11 mouse cellular contexts compared by ENCODE assay signal in the genomic region with DNA sequence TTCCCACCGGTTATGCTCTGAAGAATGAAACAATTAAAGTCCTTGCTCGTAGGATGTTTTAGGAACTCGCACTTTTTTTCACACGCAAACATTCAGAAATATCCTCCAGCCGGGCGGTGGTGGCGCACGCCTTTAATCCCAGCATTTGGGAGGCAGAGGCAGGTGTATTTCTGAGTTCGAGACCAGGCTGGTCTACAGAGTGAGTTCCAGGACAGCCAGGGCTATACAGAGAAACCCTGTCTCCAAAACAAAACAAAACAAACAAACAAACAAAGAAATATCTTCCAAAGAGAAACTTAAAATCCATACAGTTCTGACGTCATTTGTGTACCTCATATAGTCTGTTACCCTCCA. TPM values are rescaled to one million over a fixed set of nuclear protein-coding genes. Genes with fewer than 3 reads are reported as not detected.
DNase-seq lines count a peak whose midpoint lies in the region; ATAC-seq and TF ChIP-seq lines count a peak whose summit lies in the region.
"Not testable (repeated sequence)": the region's sequence is repeated elsewhere in the genome, so short reads cannot be mapped to it uniquely, and the experiment has no call there.
"Had no signal": no experiment of that assay in that cellular context is flagged by ENCODE, and none has a peak within 500 bp of the region (broad histone marks: within the 10 kb centered on the region; RNA-seq: fewer than 3 reads in every experiment).

No protein-coding gene starts in this region.

- not testable (repeated sequence) for TF ChIP-seq CTCF in forebrain, postnatal 0 days (IDR thresholded peaks at IDR 0.05; ENCODE audit: low read depth); spleen, adult 2 months (IDR thresholded peaks at IDR 0.05; ENCODE audit: extremely low read depth, insufficient read depth, insufficient read length, insufficient replicate concordance)

- 10% methylated on average over 10 of the region's 10 CpGs for WGBS in embryonic facial prominence, embryonic 11.5 days
- WGBS in forebrain, postnatal 0 days, result 11% methylated on average over 10 of the region's 10 CpGs
- WGBS in hindbrain, embryonic 12.5 days, result 8% methylated on average over 10 of the region's 10 CpGs
- 9% methylated on average over 10 of the region's 10 CpGs for WGBS in kidney, embryonic 16.5 days
- 4% methylated on average over 10 of the region's 10 CpGs for whole genome bisulfite sequencing in liver, embryonic 13.5 days (ENCODE audit: insufficient replicate concordance)
- 9% methylated on average over 10 of the region's 10 CpGs for WGBS in midbrain, embryonic 12.5 days
- 7% methylated on average over 10 of the region's 10 CpGs for WGBS in spleen, adult 2 months

- not testable (repeated sequence) for H3K9me3 ChIP-seq in embryonic facial prominence, embryonic 11.5 days (replicated peaks; ENCODE audit: control insufficient read depth, low read length); forebrain, postnatal 0 days (ENCODE audit: low read length); hindbrain, embryonic 12.5 days (replicated peaks); kidney, embryonic 16.5 days (ENCODE audit: low read length); liver, embryonic 13.5 days (replicated peaks); midbrain, embryonic 12.5 days

- H3K27me3 ChIP-seq in embryonic facial prominence, embryonic 11.5 days (ENCODE audit: control insufficient read depth, insufficient read depth, low read length); forebrain, postnatal 0 days (ENCODE audit: insufficient read depth, low read length); hindbrain, embryonic 12.5 days; kidney, embryonic 16.5 days (ENCODE audit: insufficient read depth, low read length); liver, embryonic 13.5 days; midbrain, embryonic 12.5 days; spleen, adult 2 months (ENCODE audit: control insufficient read depth, insufficient read depth, low read length): not testable (repeated sequence)

- not testable (repeated sequence) for H3K4me1 ChIP-seq in embryonic facial prominence, embryonic 11.5 days (ENCODE audit: control insufficient read depth, insufficient read depth, low read length); forebrain, postnatal 0 days (ENCODE audit: insufficient read depth); kidney, embryonic 16.5 days (ENCODE audit: insufficient read depth, low read length); midbrain, embryonic 12.5 days; spleen, adult 2 months (ENCODE audit: control insufficient read depth, insufficient read depth, insufficient read length)
- peaks cover 12% of the 10 kb centered on the region for H3K4me1 ChIP-seq in hindbrain, embryonic 12.5 days
- peaks cover 20% of the 10 kb centered on the region for H3K4me1 ChIP-seq in liver, embryonic 13.5 days (replicated peaks)

- H3K9ac ChIP-seq in embryonic facial prominence, embryonic 11.5 days (replicated peaks; ENCODE audit: low read length); forebrain, postnatal 0 days; hindbrain, embryonic 12.5 days; midbrain, embryonic 12.5 days (replicated peaks): not testable (repeated sequence)
- H3K9ac ChIP-seq in kidney, embryonic 16.5 days (replicated peaks; ENCODE audit: low read length), result peak overlapping the region; percentile 22; the same call in 1 of the 2 replicates
- H3K9ac ChIP-seq in liver, embryonic 13.5 days, result peak overlapping the region; percentile 47; the same call in 1 of the 2 replicates

- not testable (repeated sequence) for DNase-seq in embryonic facial prominence, embryonic 11.5 days (ENCODE audit: low spot score); forebrain, postnatal 0 days; liver, embryonic 13.5 days; spleen, adult 2 months (ENCODE audit: low read depth in 1 of 2, low spot score in 2 of 2)

- TF ChIP-seq POLR2A in spleen, adult 2 months (IDR thresholded peaks at IDR 0.05; ENCODE audit: low read depth, low read length), result not testable (repeated sequence)

- H3K27ac ChIP-seq in embryonic facial prominence, embryonic 11.5 days (replicated peaks; ENCODE audit: low read depth, low read length); forebrain, postnatal 0 days (ENCODE audit: low read depth, low read length); hindbrain, embryonic 12.5 days; kidney, embryonic 16.5 days (ENCODE audit: low read length); liver, embryonic 13.5 days; midbrain, embryonic 12.5 days (replicated peaks): not testable (repeated sequence)
- H3K27ac ChIP-seq in spleen, adult 2 months (ENCODE audit: insufficient read depth, low read length), result peak overlapping the region; percentile 36; the same call in 1 of the 2 replicates

- not testable (repeated sequence) for H3K36me3 ChIP-seq in embryonic facial prominence, embryonic 11.5 days (replicated peaks; ENCODE audit: control insufficient read depth, insufficient read depth, low read depth, low read length); forebrain, postnatal 0 days (ENCODE audit: insufficient read depth); spleen, adult 2 months (ENCODE audit: control insufficient read depth, insufficient read depth, low read length)
- H3K36me3 ChIP-seq in hindbrain, embryonic 12.5 days, result peaks cover 18% of the 10 kb centered on the region
- H3K36me3 ChIP-seq in kidney, embryonic 16.5 days (ENCODE audit: insufficient read depth, low read length), result peaks cover 13% of the 10 kb centered on the region
- H3K36me3 ChIP-seq in liver, embryonic 13.5 days, result peaks cover 26% of the 10 kb centered on the region
- H3K36me3 ChIP-seq in midbrain, embryonic 12.5 days, result peaks cover 25% of the 10 kb centered on the region

- ATAC-seq in CD4-positive, CD25-positive, alpha-beta regulatory T cell, adult 4 months, result peak; percentile 27
- peak; percentile 75 for ATAC-seq in embryonic facial prominence, embryonic 11.5 days (replicated peaks; ENCODE audit: insufficient number of reproducible peaks, low FRiP score, low TSS enrichment, low read depth)
- peak; percentile 40; the same call in 1 of the 2 replicates for ATAC-seq in forebrain, postnatal 0 days
- ATAC-seq in hindbrain, embryonic 12.5 days (ENCODE audit: low FRiP score), result peak; percentile 57
- peak; percentile 44 for ATAC-seq in kidney, embryonic 16.5 days (ENCODE audit: low FRiP score, low TSS enrichment)
- peak; percentile 49 for ATAC-seq in liver, embryonic 13.5 days (ENCODE audit: low read depth)
- peak; percentile 63 for ATAC-seq in midbrain, embryonic 12.5 days (ENCODE audit: low FRiP score, low read depth)

- not testable (repeated sequence) for H3K4me2 ChIP-seq in embryonic facial prominence, embryonic 11.5 days (ENCODE audit: low read depth, low read length)
- H3K4me2 ChIP-seq in forebrain, postnatal 0 days (ENCODE audit: low read depth), result peak overlapping the region; percentile 40
- H3K4me2 ChIP-seq in hindbrain, embryonic 12.5 days (replicated peaks), result peak overlapping the region; percentile 44
- peak overlapping the region; percentile 48 for H3K4me2 ChIP-seq in kidney, embryonic 16.5 days (replicated peaks; ENCODE audit: low read depth, low read length)
- peak overlapping the region; percentile 83 for H3K4me2 ChIP-seq in liver, embryonic 13.5 days
- H3K4me2 ChIP-seq in midbrain, embryonic 12.5 days (replicated peaks), result peak overlapping the region; percentile 45

- H3K4me3 ChIP-seq in embryonic facial prominence, embryonic 11.5 days (ENCODE audit: low read depth, low read length), result peak overlapping the region; percentile 92
- peak overlapping the region; percentile 84 for H3K4me3 ChIP-seq in forebrain, postnatal 0 days (ENCODE audit: low read depth, low read length)
- peak overlapping the region; percentile 97 for H3K4me3 ChIP-seq in hindbrain, embryonic 12.5 days
- H3K4me3 ChIP-seq in kidney, embryonic 16.5 days (ENCODE audit: low read length), result peak overlapping the region; percentile 71
- H3K4me3 ChIP-seq in liver, embryonic 13.5 days (replicated peaks), result peak overlapping the region; percentile 87
- peak overlapping the region; percentile 95 for H3K4me3 ChIP-seq in midbrain, embryonic 12.5 days
- H3K4me3 ChIP-seq in spleen, adult 2 months (ENCODE audit: extremely low read depth, insufficient read depth, insufficient read length), result peak overlapping the region; percentile 95

RNA-seq across cellular contexts. Expression of gene Mrps30, which starts 0.4 kb away (rescaled TPM):
- polyA plus RNA-seq in CD4-positive, CD25-positive, alpha-beta regulatory T cell, adult 4 months (2017; shearing (Covaris generic)), result 1 to 10 TPM; 1.1 to 1.8 TPM
- 42.4 and 45.4 TPM in 2 replicates for polyA plus RNA-seq in embryonic facial prominence, embryonic 11.5 days (2014; fragmentation: Nextera tagmentation; extraction: Ambion mirVana)
- 20.5 and 24.2 TPM in 2 replicates for total RNA-seq in forebrain, postnatal 0 days (2014; rRNA removed)
- 31.1 and 37.5 TPM in 2 replicates for polyA plus RNA-seq in forebrain, postnatal 0 days (2015; fragmentation: Nextera tagmentation; extraction: Ambion mirVana)
- polyA plus RNA-seq in hindbrain, embryonic 12.5 days (2016; fragmentation: Nextera tagmentation; extraction: Ambion mirVana), result 29.9 and 31.3 TPM in 2 replicates
- 28.9 and 30.6 TPM in 2 replicates for polyA plus RNA-seq in kidney, embryonic 16.5 days (2015; fragmentation: Nextera tagmentation; extraction: Ambion mirVana)
- polyA plus RNA-seq in liver, embryonic 13.5 days (2015; fragmentation: Nextera tagmentation; extraction: Ambion mirVana), result 24.4 and 25.3 TPM in 2 replicates
- 33.4 and 34.3 TPM in 2 replicates for polyA plus RNA-seq in midbrain, embryonic 12.5 days (2016; fragmentation: Nextera tagmentation; extraction: Ambion mirVana)
- 12.0 and 21.3 TPM in 2 replicates for polyA plus RNA-seq in spleen, adult 2 months (2012; rRNA removed)

RNA-seq across cellular contexts. Expression of gene B430218F22Rik, which starts 1.0 kb away (rescaled TPM):
- polyA plus RNA-seq in CD4-positive, CD25-positive, alpha-beta regulatory T cell, adult 4 months (2017; shearing (Covaris generic)), result under 1 TPM in 1 of 2 experiments, not detected in 1; 0.67 TPM
- polyA plus RNA-seq in embryonic facial prominence, embryonic 11.5 days (2014; fragmentation: Nextera tagmentation; extraction: Ambion mirVana), result 0.50 and 2.3 TPM in 2 replicates
- total RNA-seq in forebrain, postnatal 0 days (2014; rRNA removed), result 0.43 and 1.0 TPM in 2 replicates
- 1.7 and 2.7 TPM in 2 replicates for polyA plus RNA-seq in forebrain, postnatal 0 days (2015; fragmentation: Nextera tagmentation; extraction: Ambion mirVana)
- polyA plus RNA-seq in hindbrain, embryonic 12.5 days (2016; fragmentation: Nextera tagmentation; extraction: Ambion mirVana), result 1.6 and 1.9 TPM in 2 replicates
- polyA plus RNA-seq in kidney, embryonic 16.5 days (2015; fragmentation: Nextera tagmentation; extraction: Ambion mirVana), result 0.89 and 0.91 TPM in 2 replicates
- 0.44 and 0.52 TPM in 2 replicates for polyA plus RNA-seq in liver, embryonic 13.5 days (2015; fragmentation: Nextera tagmentation; extraction: Ambion mirVana)
- 1.3 and 2.1 TPM in 2 replicates for polyA plus RNA-seq in midbrain, embryonic 12.5 days (2016; fragmentation: Nextera tagmentation; extraction: Ambion mirVana)
- 0.07 and 0.13 TPM in 2 replicates for polyA plus RNA-seq in spleen, adult 2 months (2012; rRNA removed)
- total RNA-seq: adrenal gland, postnatal 14 days; gastrocnemius, adult 8-10 months had no signal
- polyA plus RNA-seq: large intestine, adult 2 months had no signal
